Mouse (Mus musculus): ENCODE data around the gene Prr13.

Gene Prr13

GRCm38 (mm10) chr15:102460409-102460808 is 1.6 kb downstream of the Prr13 start:
- CTCF ChIA-PET, result no interaction called here

GRCm38 (mm10) chr15:102460971-102461370 is 2.1 kb downstream of the Prr13 start:
- CTCF ChIA-PET, result no interaction called here

- CTCF ChIA-PET, result no interaction called here
Observed at GRCm38 (mm10) chr15:102461430-102462075, 2.7 kb downstream of the Prr13 start.

- CTCF ChIA-PET, result interaction anchor here (0.8 kb wide), 1 partner anchor 59 kb away, joined by 4 read pairs; no protein-coding TSS in a partner anchor
Observed at GRCm38 (mm10) chr15:102463666-102464065, 4.8 kb downstream of the Prr13 start.

GRCm38 (mm10) chr15:102468675-102469370 is 10.0 kb downstream of the Prr13 start:
- CTCF ChIA-PET, result interaction anchor here (0.6 kb wide), 1 partner anchor 57 kb away, joined by 4 read pairs; no protein-coding TSS in a partner anchor

- CTCF ChIA-PET, result interaction anchor here (0.5 to 0.6 kb wide), 2 partner anchors 270 to 806 kb away, joined by 3 to 5 read pairs; no protein-coding TSS in a partner anchor
Observed at GRCm38 (mm10) chr15:102470183-102470604, 11.4 kb downstream of the Prr13 start, which contains the start of gene Pcbp2. TSS of gene Pcbp2 (plus strand) at chr15:102470539.

- CTCF ChIA-PET, result interaction anchor here (0.9 to 1.2 kb wide), 3 partner anchors 46 to 62 kb away, joined by 3 to 5 read pairs (median 4); partner anchors contain the start of gene Map3k12
Observed at GRCm38 (mm10) chr15:102470605-102471294, 11.9 kb downstream of the Prr13 start.

GRCm38 (mm10) chr15:102471295-102471645 is 12.4 kb downstream of the Prr13 start:
- CTCF ChIA-PET, result interaction anchor here (0.6 to 1.2 kb wide), 5 partner anchors 46 to 136 kb away, joined by 3 to 10 read pairs (median 5); partner anchors contain the start of gene Map3k12

GRCm38 (mm10) chr15:102471727-102472126 is 12.9 kb downstream of the Prr13 start:
- CTCF ChIA-PET, result interaction anchor here (0.6 to 1.2 kb wide), 5 partner anchors 45 to 136 kb away, joined by 3 to 10 read pairs (median 5); partner anchors contain the start of gene Map3k12

GRCm38 (mm10) chr15:102473246-102473645 is 14.4 kb downstream of the Prr13 start:
- CTCF ChIA-PET, result no interaction called here

- CTCF ChIA-PET, result no interaction called here
Observed at GRCm38 (mm10) chr15:102474520-102474919, 15.7 kb downstream of the Prr13 start.

- CTCF ChIA-PET, result no interaction called here
Observed at GRCm38 (mm10) chr15:102483136-102483535, 24.3 kb downstream of the Prr13 start.

GRCm38 (mm10) chr15:102485853-102486252 is 27.0 kb downstream of the Prr13 start:
- CTCF ChIA-PET, result interaction anchor here (0.6 to 0.7 kb wide), 3 partner anchors 42 to 184 kb away, joined by 3 to 6 read pairs (median 5); no protein-coding TSS in a partner anchor

GRCm38 (mm10) chr15:102487664-102488063 is 28.8 kb downstream of the Prr13 start:
- CTCF ChIA-PET, result no interaction called here

- CTCF ChIA-PET, result interaction anchor here (0.6 to 0.7 kb wide), 2 partner anchors 89 to 157 kb away, joined by 3 to 6 read pairs; no protein-coding TSS in a partner anchor
Observed at GRCm38 (mm10) chr15:102498322-102498721, 39.5 kb downstream of the Prr13 start.

- CTCF ChIA-PET, result no interaction called here
Observed at GRCm38 (mm10) chr15:102499370-102499769, 40.5 kb downstream of the Prr13 start.

- CTCF ChIA-PET, result interaction anchor here (0.6 kb wide), 1 partner anchor 34 kb away, joined by 5 read pairs; no protein-coding TSS in a partner anchor
Observed at GRCm38 (mm10) chr15:102499851-102500250, 41.0 kb downstream of the Prr13 start.

GRCm38 (mm10) chr15:102500479-102500878 is 41.7 kb downstream of the Prr13 start:
- CTCF ChIA-PET, result interaction anchor here (0.6 kb wide), 2 partner anchors 33 to 989 kb away, joined by 4 to 5 read pairs; no protein-coding TSS in a partner anchor

GRCm38 (mm10) chr15:102501084-102501814 is 42.4 kb downstream of the Prr13 start:
- CTCF ChIA-PET, result no interaction called here

GRCm38 (mm10) chr15:102502254-102502840 is 43.5 kb downstream of the Prr13 start:
- CTCF ChIA-PET, result no interaction called here

GRCm38 (mm10) chr15:102503447-102503846 is 44.6 kb downstream of the Prr13 start, which contains the start of gene Gm10337:
TSS of gene Gm10337 (plus strand) at chr15:102503722.
- CTCF ChIA-PET, result no interaction called here
